Mouse (Mus musculus) yolk sac, embryonic 10.5 days (tissue): Measurements from ENCODE around the gene Sh3gl2.

Experiments used
- DNase-seq: peaks from one replicate; pipeline ENCODE4 v3.0.0-alpha.2; 2017; ENCODE audit warnings: low spot score

Gene Sh3gl2

DNA sequence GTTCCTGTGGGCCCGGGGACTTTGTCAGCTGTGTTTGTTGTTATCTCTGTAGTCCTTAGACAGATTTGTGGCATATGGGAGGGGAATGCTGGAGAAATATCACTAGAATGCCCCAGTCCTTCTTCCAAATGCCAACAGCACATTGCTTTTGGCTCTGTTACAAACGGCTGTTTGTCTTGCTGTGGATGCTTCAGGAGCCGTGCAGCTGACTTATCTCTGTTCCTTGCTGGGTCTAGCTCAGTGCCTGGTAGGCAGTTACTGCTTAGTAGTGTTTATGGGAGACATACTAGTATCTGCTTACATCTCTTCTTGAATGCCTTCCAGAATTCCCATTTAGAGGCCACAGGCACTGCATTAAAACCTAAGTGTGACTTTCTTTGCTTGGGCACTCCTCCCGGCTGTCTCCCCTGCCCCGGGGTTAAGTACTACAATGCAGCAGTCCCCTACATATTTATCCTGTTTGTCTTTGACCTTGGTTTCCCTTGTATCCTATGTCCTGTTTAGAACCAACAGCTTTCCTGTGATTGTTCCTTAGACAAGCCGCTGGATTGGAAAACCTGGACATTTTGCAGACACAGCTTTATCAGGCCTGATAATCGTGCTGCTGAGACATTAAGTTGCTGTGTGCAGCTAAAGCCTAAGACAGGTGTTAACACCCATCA, 101.1 kb downstream of the Sh3gl2 start:
- peak; percentile 5 for DNase-seq

DNA sequence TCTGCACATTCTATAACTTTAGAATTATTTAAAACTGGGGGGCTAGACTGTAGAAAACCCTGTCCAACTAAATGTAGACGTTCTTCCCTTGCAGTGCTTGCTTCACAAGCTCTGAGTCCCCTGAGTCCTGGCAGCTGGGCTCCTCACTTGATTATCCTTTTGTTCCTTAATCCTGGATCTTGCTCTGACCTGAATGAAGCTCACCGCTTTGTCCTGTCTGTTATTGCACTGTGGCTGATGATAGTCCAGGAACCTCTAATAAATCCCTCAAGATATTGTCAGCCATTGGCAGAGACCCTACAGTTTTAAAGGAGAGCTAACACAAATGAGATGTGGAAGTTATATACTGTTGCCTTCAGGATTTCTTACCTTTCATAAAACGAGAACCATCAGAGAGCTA, 114.2 kb downstream of the Sh3gl2 start:
- no peak for DNase-seq

DNA sequence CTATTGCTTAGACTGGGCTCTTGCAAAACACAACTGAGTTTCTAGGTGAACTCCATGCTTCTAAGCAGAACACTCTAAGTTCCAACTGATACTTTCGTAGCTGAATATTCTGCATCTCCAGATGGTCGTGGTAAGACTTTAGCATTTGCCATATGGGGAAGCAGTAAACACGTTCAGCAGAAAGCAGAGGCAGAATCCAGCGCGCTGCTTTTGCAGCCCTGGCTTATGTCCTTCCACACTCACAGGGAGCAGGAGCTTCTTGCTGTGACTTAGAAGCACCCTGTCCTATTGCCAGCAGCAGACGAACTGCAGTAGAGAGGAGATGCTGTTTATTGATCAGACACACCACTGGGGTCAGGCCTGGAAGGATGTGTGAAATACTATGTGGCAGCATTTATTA, 120.5 kb downstream of the Sh3gl2 start:
- no peak for DNase-seq

DNA sequence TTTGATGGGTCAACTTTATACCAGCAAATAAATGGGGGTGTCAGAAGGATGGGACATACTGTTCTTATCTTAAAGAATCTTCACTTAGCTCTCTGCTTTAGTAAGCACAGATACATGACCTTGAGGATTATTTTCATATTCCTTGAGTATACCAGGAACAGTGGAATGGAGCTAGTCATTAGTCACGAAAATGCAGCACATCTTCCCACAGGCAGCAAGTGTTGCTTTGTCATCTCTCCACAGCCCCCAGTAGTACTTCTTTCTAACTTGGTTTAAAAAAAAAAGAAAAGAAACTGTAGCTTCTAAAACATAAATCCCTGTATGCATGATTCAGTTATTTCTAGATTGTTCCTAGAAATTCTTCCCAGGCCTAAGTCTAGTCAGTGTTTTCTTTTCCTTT, 121.1 kb downstream of the Sh3gl2 start:
- no peak for DNase-seq

DNA sequence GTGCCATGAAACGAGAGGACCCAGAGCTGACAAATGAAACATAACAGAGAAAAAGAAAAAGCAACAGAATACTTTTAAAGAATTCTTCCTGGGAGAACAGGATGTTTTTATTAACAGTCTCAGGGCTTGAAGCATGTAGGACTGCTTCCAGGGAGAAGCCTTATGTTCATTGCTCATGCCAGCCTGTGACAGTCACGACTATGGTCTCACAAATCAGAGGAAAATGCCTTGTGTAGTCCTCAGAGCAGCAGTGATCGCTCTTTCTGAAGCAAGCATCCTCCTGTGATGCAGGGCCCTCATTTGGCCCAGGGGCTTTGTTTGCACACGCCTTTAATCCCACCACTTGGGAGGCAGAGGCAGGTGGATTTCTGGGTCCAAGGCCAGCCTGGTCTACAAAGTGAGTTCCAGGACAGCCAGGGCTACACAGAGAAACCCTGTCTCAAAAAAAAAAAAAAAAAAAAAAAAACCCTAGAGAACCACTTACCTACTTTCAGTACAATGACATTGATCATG, 129.8 kb downstream of the Sh3gl2 start:
- DNase-seq = no peak

- no peak for DNase-seq
Observed at GRCm38 (mm10) chr4:85336356-85336755, 131.4 kb downstream of the Sh3gl2 start.

GRCm38 (mm10) chr4:85339126-85339525, 134.2 kb downstream of the Sh3gl2 start:
- DNase-seq = no peak

DNA sequence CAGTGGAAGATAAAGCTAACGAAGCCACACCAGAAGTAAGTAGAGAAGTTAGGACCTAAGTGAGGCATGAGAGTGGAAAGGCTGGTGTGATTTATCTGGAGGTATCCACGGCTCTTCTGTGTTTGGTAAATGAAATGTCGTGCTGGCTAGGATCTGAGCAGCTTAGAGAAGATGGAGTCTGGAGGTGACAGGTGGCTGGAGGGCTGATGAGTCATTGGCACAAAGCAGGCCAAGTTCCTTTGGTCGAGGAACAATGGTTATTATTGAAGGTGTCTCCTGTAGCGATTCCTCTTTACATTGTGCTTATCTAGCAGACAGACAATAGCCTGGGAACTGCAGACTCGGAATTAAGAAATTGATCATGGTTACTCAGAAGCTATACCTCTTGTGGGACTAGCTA, 135.8 kb downstream of the Sh3gl2 start:
- DNase-seq = no peak

DNA sequence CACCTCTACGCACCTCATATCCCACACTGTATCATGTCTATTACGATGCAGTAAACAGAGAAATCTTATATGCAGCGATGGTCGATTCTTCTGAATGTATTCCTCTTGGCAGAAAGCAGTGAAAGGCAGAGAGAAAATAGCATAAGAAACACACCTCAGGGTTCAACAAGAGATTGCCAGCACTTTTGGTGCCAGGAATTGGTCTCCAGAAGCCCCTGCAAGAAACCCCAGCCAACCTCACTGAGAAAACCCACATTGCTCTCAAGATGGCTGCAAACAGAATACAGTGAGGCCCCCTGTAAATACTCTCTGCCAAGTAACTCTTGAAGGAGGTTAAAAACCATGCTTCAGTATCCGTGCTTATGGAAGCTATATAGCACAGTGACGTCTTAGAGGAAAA, 141.0 kb downstream of the Sh3gl2 start:
- DNase-seq = no peak

- DNase-seq = no peak
Observed at GRCm38 (mm10) chr4:85348079-85348643, 143.2 kb downstream of the Sh3gl2 start.

DNA sequence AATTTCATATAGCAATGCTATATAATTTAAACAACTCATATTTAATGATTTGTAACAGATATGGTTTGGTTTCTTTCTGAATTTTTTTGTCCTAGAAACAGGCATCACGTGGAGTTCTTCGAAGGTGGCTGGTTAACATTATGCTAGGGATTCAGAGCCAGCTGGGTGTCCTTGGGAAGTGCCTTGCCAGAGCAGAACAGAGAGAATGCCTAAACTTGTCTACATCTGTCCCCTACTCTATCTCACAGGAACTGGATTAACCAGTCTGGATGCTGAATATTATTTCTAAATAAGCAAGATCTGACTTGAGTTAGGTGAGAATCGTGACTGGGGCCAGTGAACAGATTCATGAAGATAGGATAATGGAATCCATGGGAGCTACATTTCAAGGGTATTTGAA, 157.7 kb downstream of the Sh3gl2 start:
- DNase-seq = no peak

- DNase-seq = no peak
Observed at GRCm38 (mm10) chr4:85363205-85363604, 158.3 kb downstream of the Sh3gl2 start.

- no peak for DNase-seq
Observed at GRCm38 (mm10) chr4:85371036-85371435, 166.1 kb downstream of the Sh3gl2 start.

DNA sequence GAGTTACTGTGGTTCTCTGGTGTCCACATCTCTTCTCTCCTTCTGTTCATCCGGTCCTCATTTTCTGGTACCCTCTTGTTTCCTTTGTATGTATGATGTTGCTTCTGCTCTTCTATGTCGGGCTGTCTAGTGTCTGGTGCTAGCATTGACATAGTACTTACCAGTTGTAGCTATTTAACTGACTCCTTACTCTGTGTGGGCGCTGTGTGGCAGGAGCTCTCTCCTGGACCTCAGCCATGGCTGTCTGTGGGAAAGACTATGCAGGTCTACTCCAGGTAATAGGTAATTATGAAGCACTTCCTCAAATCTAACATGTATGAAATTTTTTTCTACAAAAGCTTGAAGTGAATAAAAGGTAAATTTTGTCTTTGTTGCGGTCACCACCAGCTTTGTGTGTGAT, 169.9 kb downstream of the Sh3gl2 start:
- no peak for DNase-seq

GRCm38 (mm10) chr4:85376187-85376586, 171.3 kb downstream of the Sh3gl2 start:
- DNase-seq = no peak

GRCm38 (mm10) chr4:85376610-85377009, 171.7 kb downstream of the Sh3gl2 start:
- DNase-seq = no peak

GRCm38 (mm10) chr4:85385241-85385640, 180.3 kb downstream of the Sh3gl2 start:
- DNase-seq = no peak

DNA sequence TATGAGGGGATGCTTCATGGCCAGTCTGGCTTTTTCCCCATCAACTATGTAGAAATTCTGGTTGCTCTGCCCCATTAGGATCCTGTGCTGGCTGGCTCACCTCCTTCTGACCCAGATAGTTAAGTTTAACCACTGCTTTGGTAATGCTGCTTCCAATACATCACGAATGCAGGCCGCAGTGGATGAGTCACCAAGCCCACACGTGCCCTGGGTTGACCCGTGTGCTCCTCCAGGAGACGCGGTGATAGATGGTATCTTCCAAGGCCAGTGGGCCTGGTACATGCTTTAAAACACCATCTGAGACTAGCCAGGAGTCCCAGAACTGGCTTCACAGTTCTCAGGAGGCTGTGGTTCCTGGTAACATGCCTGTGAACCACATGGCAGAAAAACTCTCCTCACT, 182.8 kb downstream of the Sh3gl2 start:
- no peak for DNase-seq

DNA sequence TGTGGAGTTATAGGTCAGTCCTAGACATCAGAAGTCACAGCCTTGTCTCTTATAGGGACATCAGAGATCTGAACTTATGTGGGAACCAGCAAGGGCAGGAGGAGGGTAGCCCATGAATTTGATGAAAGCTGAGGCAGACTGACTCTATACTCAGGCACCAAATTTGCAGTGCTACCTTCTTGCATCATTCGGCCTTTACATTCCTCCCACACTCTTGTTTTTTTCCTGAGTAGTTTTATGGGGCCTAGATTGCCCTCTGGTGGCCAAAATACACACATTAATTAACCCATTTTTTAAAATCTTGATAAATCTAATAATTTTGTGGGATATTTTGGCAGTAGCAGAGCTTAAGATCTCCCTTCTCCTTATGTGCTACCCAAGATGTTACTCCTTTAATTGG, 186.9 kb downstream of the Sh3gl2 start:
- no peak for DNase-seq

DNA sequence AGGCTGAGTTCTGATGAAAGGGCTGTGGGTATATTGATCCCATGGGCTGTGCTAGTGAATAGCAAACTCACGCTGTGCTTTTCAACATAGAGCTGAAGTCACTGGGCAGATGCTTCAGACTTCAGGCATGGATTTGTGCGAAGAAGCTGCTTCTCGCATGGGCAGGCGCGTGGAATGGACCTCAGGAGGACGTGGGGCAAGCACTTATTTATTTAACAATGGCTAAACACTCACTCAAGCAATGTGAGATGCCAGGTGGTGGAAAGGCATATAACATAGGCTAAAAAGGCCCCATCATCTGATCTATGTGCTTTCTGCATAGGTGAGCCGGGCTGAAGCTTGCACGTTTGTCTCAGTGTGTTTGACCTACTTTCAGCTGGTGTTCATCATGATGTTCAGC, 193.8 kb downstream of the Sh3gl2 start:
- no peak for DNase-seq

- peak; percentile 26 for DNase-seq
Observed at GRCm38 (mm10) chr4:85402823-85403222, 197.9 kb downstream of the Sh3gl2 start.

- DNase-seq = peak; percentile 17
Observed at GRCm38 (mm10) chr4:85404424-85405194, 199.7 kb downstream of the Sh3gl2 start.

DNA sequence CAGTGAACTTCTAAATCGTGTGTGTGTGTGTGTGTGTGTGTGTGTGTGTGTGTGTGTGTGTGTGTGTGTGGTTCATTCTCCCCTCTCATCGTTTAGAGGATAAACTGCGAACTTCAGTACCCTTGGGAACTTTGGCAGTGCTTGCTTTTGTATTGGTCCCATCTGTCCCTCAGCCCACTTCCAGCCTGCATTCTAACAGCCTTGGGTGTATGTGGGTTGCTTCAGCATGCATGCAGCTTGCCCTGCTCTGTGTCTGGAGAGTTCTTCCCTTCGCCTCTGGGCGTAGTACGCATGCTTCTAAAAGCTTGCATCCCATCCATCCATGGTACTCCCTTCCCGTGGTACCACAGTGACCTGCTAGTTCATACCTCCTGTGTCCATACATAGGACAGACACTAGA, 200.3 kb downstream of the Sh3gl2 start:
- no peak for DNase-seq
